Mouse (Mus musculus) MN1 (cell line): ENCODE results near the gene Lck.

Experiments used
- DNase-seq: peaks from one replicate; pipeline ENCODE4 v3.0.0-alpha.2; 2016; ENCODE audit warnings: low spot score

Gene Lck

GRCm38 (mm10) chr4:129573430-129573829, at the start of gene Lck:
Lck (minus strand) TSS chr4:129573641.
- DNase-seq, result no peak

- no peak for DNase-seq
These were observed 49.5 kb upstream of the Lck start for GRCm38 (mm10) chr4:129622803-129623535.

DNA sequence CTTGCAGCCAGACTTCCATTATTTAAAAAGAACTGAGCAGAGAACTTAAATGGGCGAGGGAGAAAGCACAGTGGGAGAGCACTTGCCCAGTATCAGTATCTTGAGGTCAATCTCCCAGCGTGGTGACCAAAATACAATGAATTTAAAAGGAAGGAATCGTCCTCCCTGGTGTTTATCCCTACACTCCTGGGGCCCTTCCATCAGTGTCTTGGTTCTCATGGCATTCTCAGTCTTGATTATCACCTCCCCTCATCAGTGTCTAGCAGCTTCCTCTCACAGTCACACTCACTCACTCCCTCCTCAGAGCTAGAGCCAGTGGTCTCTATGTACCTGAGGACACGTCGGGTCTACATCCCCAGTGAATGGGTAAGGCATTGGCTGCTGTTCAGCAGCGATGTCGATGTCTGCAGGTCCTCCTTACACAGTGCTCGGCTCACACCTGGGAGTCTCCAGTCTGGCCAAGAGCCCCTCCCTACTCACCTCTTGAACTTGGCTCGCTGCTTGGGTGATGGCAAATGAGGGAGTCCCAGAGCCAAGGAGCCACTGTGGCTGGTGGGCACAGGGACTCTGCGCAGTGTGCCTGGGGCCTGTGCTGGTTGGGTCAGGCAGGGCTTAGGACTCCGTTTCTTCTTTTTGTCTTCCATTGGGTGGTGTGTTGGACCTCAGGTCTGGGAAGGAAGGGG, 48.8 kb upstream of the Lck start:
- no peak for DNase-seq

- DNase-seq, result no peak
These were observed 47.9 kb upstream of the Lck start for GRCm38 (mm10) chr4:129621283-129621841.

GRCm38 (mm10) chr4:129620419-129621282, 47.2 kb upstream of the Lck start:
- DNase-seq, result no peak

GRCm38 (mm10) chr4:129618786-129619691, 45.6 kb upstream of the Lck start, which contains the start of gene Iqcc:
Iqcc (minus strand) TSS chr4:129619099.
- DNase-seq, result peak; percentile 92

GRCm38 (mm10) chr4:129618031-129618430, 44.6 kb upstream of the Lck start:
- no peak for DNase-seq

DNA sequence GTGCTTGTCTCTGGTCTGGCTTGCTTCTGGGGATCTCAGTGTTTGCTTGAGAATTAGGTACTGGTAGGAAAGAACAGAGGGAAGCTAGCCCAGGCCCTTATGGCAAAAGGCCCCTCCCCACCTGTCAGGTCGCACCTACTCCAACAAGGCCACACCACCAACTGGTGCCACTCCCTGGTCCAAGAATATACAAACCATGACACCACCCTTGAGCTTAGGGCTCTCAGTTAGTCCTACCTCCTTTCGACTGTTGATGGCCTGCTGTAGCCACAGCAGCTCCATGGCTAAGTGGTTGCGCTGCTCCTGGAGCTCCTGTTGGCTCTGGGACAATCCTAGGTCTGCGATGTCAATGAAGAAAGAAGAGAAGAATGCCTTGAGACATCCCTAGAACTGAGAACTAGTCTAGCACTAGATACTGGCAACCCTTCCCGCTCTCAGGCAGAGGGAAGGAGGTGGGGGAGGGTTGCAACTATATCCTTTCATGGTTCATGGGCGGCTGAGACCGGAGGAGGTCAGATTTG, 43.7 kb upstream of the Lck start:
- DNase-seq, result no peak

GRCm38 (mm10) chr4:129616631-129617030, 43.2 kb upstream of the Lck start:
- DNase-seq, result no peak

DNA sequence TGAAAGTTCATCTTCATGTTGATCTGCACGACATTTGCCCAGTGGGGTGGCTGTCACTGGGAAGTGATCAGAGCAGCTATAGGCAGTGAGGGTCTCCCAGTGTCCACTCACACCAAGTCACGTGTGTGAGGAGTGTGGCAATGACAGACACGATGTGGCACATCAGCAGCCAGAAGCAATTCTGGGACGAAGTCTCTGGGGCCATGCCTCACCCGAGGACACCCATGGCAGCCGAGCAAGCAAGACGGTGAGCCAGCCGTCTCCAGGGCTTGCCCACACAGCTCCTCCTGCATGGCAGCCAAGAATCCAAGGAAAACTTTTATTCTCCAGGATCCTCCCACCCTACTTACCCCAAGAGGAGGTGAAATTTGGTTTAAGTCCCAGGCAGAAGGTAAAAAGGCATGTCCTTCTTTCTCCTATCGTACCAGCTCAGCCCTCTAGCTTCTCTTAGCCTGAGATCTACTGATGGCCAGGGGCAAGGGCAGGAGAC, 42.4 kb upstream of the Lck start:
- DNase-seq, result no peak

GRCm38 (mm10) chr4:129614093-129614492, 40.7 kb upstream of the Lck start, which contains the start of gene Dcdc2b:
Dcdc2b (minus strand) TSS chr4:129614257.
- peak; percentile 74 for DNase-seq

- no peak for DNase-seq
These were observed 37.0 kb upstream of the Lck start for GRCm38 (mm10) chr4:129610472-129610871.

- DNase-seq, result no peak
These were observed 36.6 kb upstream of the Lck start for GRCm38 (mm10) chr4:129610026-129610425.

DNA sequence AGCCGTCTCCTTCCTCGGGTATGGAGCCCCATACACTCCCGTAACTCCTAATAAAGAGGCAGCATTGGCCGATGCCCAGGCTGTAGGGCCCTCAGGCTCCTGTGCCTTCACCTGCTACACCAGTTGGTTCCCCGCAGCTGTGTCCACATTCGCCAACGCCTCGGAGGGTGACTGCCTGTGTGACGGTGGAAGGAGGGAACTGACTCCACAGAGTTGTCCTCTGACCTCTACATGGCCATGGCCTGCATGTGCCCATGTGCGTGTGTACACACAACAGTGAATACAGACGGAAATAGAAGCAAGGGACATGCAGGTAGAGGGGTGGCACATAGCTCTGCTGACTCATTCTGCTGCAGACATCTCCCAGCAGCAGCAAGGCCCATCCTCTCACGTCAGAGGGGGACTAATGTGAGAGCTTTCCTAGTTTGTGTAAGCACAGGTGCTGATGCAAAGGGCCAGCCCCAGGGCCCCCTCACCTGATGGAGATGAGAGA, 35.7 kb upstream of the Lck start:
- no peak for DNase-seq

DNA sequence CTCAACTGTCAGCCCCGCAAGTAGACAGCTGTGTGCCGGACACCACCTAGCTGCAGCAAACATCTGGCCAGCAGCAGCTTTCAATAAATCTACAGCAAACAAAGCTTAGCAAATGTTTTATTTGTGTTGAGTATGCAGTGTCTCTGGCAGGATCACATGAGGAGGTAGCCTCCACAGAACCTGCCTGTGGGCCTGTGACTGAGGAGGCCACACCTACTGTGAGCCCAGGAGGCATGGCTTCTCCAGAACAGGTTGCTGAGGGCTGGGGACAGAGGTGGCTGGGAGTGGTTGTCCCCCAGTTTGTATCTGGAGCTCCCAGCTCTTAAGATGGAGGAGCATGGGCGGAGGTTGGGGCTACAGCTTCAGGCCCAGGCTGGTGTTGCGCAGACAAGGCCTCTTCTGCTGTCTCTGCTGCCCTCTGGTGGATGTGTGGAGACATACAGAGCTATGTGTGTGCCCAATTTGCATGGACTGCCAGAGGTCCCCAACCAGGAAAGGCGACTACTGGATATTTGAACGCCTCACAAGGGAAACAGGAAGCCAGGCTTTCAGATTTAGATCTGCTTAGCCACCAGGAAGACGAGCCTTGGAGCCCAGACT, 35.1 kb upstream of the Lck start:
- DNase-seq, result peak; percentile 85

- DNase-seq, result peak; percentile 81
These were observed 27.1 kb upstream of the Lck start, which contains the start of the genes Eif3i and Tmem234 for GRCm38 (mm10) chr4:129600233-129601158. Eif3i (minus strand) TSS chr4:129600648. Tmem234 (plus strand) TSS chr4:129600668.

DNA sequence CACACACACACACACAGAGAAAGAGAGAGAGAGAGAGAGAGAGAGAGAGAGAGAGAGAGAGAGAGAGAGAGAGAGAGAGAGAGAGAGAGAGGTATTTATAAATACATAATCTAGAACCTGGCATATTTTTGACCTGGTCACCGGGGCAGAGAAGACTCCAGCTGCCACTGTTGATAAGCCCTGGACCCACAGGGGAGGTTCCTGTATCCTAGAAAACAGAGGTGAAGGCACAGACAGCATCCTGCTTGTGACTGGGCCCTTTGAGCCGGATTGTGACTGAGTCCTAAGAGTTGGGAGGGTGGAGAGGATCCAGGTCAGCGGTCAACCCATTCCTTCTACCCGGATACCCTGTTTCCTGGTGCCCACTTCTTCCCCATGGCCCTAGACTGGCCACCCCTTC, 15.4 kb upstream of the Lck start:
- no peak for DNase-seq

GRCm38 (mm10) chr4:129586943-129587342, 13.5 kb upstream of the Lck start:
- DNase-seq, result no peak

DNA sequence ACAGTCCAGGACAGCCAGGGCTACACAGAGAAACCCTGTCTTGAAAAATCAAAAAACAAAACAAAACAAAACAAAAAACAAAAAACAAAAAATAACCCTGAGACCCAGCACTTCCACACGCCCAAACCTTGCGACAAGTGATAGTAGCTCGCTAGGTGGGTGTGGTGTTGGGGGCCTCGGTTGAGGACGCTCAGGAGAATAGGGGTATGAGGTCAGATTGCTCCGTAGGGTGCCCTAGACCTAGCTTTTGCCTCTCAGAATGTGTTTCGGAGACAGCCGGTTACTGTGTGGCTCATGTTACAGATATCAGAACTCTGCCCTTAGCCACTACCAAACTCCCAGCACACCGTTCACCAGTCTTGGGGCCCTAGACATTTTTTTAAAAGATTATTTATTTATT, 12.3 kb upstream of the Lck start:
- DNase-seq, result no peak
